Mouse (Mus musculus): ENCODE results near the gene Maml1.

Gene Maml1

GRCm38 (mm10) chr11:50280053-50280452, 12.1 kb downstream of the Maml1 start:
- no peak for DNase-seq (ENCODE audit: low spot score in 2 of 2)

GRCm38 (mm10) chr11:50279005-50279404, 13.1 kb downstream of the Maml1 start:
- no peak for DNase-seq (ENCODE audit: low spot score in 2 of 2)

GRCm38 (mm10) chr11:50277706-50278105, 14.4 kb downstream of the Maml1 start:
- DNase-seq (ENCODE audit: low spot score in 2 of 2): no peak

GRCm38 (mm10) chr11:50277025-50277424, 15.1 kb downstream of the Maml1 start:
- DNase-seq (ENCODE audit: low spot score in 2 of 2): no peak

- no peak for DNase-seq (ENCODE audit: low spot score in 2 of 2)
Measured at GRCm38 (mm10) chr11:50275568-50276151, 16.5 kb downstream of the Maml1 start.

GRCm38 (mm10) chr11:50275077-50275476, 17.0 kb downstream of the Maml1 start:
- no peak for DNase-seq (ENCODE audit: low spot score in 2 of 2)

GRCm38 (mm10) chr11:50272819-50273218, 19.3 kb downstream of the Maml1 start:
- no peak for DNase-seq (ENCODE audit: low spot score in 2 of 2)

GRCm38 (mm10) chr11:50269885-50270284, 22.2 kb downstream of the Maml1 start:
- DNase-seq (ENCODE audit: low spot score in 2 of 2): no peak

- DNase-seq (ENCODE audit: low spot score in 2 of 2): no peak
Measured at GRCm38 (mm10) chr11:50269163-50269562, 22.9 kb downstream of the Maml1 start.

GRCm38 (mm10) chr11:50266997-50267396, 25.1 kb downstream of the Maml1 start:
- DNase-seq (ENCODE audit: low spot score in 2 of 2): no peak

GRCm38 (mm10) chr11:50265931-50266330, 26.2 kb downstream of the Maml1 start:
- DNase-seq (ENCODE audit: low spot score in 2 of 2): no peak

- DNase-seq (ENCODE audit: low spot score in 2 of 2): no peak
Measured at GRCm38 (mm10) chr11:50263198-50263597, 28.9 kb downstream of the Maml1 start.

GRCm38 (mm10) chr11:50262020-50262419, 30.1 kb downstream of the Maml1 start:
- no peak for DNase-seq (ENCODE audit: low spot score in 2 of 2)

- DNase-seq (ENCODE audit: low spot score in 2 of 2): no peak
Measured at GRCm38 (mm10) chr11:50258310-50258709, 33.8 kb downstream of the Maml1 start.

- no peak for DNase-seq (ENCODE audit: low spot score in 2 of 2)
Measured at GRCm38 (mm10) chr11:50256615-50257014, 35.5 kb downstream of the Maml1 start.

- peak; percentile 65 to 77 for DNase-seq (ENCODE audit: low spot score in 2 of 2)
Measured at GRCm38 (mm10) chr11:50254010-50254580, 38.0 kb downstream of the Maml1 start.

- DNase-seq (ENCODE audit: low spot score in 2 of 2): no peak
Measured at GRCm38 (mm10) chr11:50253393-50253792, 38.7 kb downstream of the Maml1 start.

GRCm38 (mm10) chr11:50252684-50253265, 39.3 kb downstream of the Maml1 start:
- no peak for DNase-seq (ENCODE audit: low spot score in 2 of 2)

- DNase-seq (ENCODE audit: low spot score in 2 of 2): no peak
Measured at GRCm38 (mm10) chr11:50252166-50252565, 39.9 kb downstream of the Maml1 start.

- DNase-seq (ENCODE audit: low spot score in 2 of 2): no peak
Measured at GRCm38 (mm10) chr11:50248473-50249171, 43.5 kb downstream of the Maml1 start.

GRCm38 (mm10) chr11:50245269-50245668, 46.8 kb downstream of the Maml1 start:
- DNase-seq (ENCODE audit: low spot score in 2 of 2): no peak

GRCm38 (mm10) chr11:50243926-50244325, 48.2 kb downstream of the Maml1 start:
- DNase-seq (ENCODE audit: low spot score in 2 of 2): no peak

Data from frontal cortex, postnatal 10 days (tissue).